ENCODE assay signal across 22 mouse cellular contexts in genomic region chr12:29391756-29392155, GRCm38 (mm10).
DNase-seq lines count a peak whose midpoint lies in the region; ATAC-seq lines count a peak whose summit lies in the region.
"Had no signal": no experiment of that assay in that cellular context is flagged by ENCODE, and none has a peak within 500 bp of the region (broad histone marks: within the 10 kb centered on the region; RNA-seq: fewer than 3 reads in every experiment).

No protein-coding gene starts in this region.

- no peak overlapping the region for H3K4me2 ChIP-seq in hindbrain, embryonic 12.5 days (replicated peaks)
- H3K4me2 ChIP-seq: heart, embryonic 11.5 days; hindbrain, embryonic 15.5 days; limb, embryonic 15.5 days had no signal

- H3K4me3 ChIP-seq in hindbrain, embryonic 12.5 days: no peak overlapping the region
- H3K4me3 ChIP-seq: embryonic facial prominence, embryonic 10.5 days; hindbrain, embryonic 15.5 days; left cerebral cortex, adult 2 months; limb, embryonic 15.5 days; megakaryocyte, embryonic 14.5 days had no signal

- H3K9me3 ChIP-seq in hindbrain, embryonic 12.5 days (replicated peaks): no peaks in the 10 kb centered on the region
- H3K9me3 ChIP-seq: embryonic facial prominence, embryonic 10.5 days; hindbrain, embryonic 15.5 days; limb, embryonic 15.5 days; megakaryocyte, embryonic 14.5 days had no signal

- WGBS in hindbrain, embryonic 12.5 days: 90% methylated on average over 5 of the region's 5 CpGs

- H3K36me3 ChIP-seq in hindbrain, embryonic 12.5 days: no peaks in the 10 kb centered on the region
- H3K36me3 ChIP-seq: embryonic facial prominence, embryonic 10.5 days; hindbrain, embryonic 15.5 days; limb, embryonic 15.5 days had no signal

- ATAC-seq in hindbrain, embryonic 12.5 days (ENCODE audit: low FRiP score): no peak
- ATAC-seq: forebrain, embryonic 14.5 days; intestine, embryonic 16.5 days had no signal

- no peak overlapping the region for H3K9ac ChIP-seq in hindbrain, embryonic 12.5 days
- H3K9ac ChIP-seq: hindbrain, embryonic 15.5 days; limb, embryonic 15.5 days had no signal

- peaks cover 5% of the 10 kb centered on the region for H3K4me1 ChIP-seq in hindbrain, embryonic 12.5 days
- H3K4me1 ChIP-seq: hindbrain, embryonic 15.5 days; limb, embryonic 15.5 days; megakaryocyte, embryonic 14.5 days had no signal

- no peaks in the 10 kb centered on the region for H3K27me3 ChIP-seq in hindbrain, embryonic 12.5 days
- H3K27me3 ChIP-seq: hindbrain, embryonic 15.5 days; limb, embryonic 15.5 days; megakaryocyte, embryonic 14.5 days had no signal

- DNase-seq in adrenal gland, adult (ENCODE audit: inconsistent age in 2 of 2, low spot score in 1 of 2): peak; percentile 25 to 61
- no peak for DNase-seq in adrenal gland, adult 18-20 months (ENCODE audit: low spot score in 2 of 2)
- DNase-seq in layer of hippocampus, adult 11-12 months (ENCODE audit: low spot score): peak; percentile 35
- no peak for DNase-seq in layer of hippocampus, postnatal 25 days (ENCODE audit: extremely low spot score in 1 of 2, low spot score in 1 of 2)
- peak; percentile 22 for DNase-seq in 3T3-L1 (ENCODE audit: low read depth, low spot score)
- DNase-seq in layer of hippocampus, adult 9-10 months (ENCODE audit: low spot score): peak; percentile 26
- DNase-seq in kidney, postnatal 36 days: no peak
- DNase-seq: cerebellum, adult 11 months; cerebellum, postnatal 36 days; gastrocnemius, postnatal 14 days; heart, postnatal 14 days; lung, postnatal 14 days; thymus, postnatal 36 days had no signal

- H3K27ac ChIP-seq in hindbrain, embryonic 12.5 days: no peak overlapping the region
- H3K27ac ChIP-seq: embryonic facial prominence, embryonic 10.5 days; hindbrain, embryonic 15.5 days; left cerebral cortex, adult 2 months; limb, embryonic 15.5 days had no signal

Comparison
In these comparisons a context has a peak if more than half of its experiments do, and no peak if none do; other contexts are left out.
1. DNase-seq: peak in adrenal gland, adult (2 of 2), layer of hippocampus, adult 11-12 months (single experiment), 3T3-L1 (single experiment) and layer of hippocampus, adult 9-10 months (single experiment); none in adrenal gland, adult 18-20 months (0 of 2), layer of hippocampus, postnatal 25 days (0 of 2) and kidney, postnatal 36 days (0 of 2).